Mouse (Mus musculus): Measurements from ENCODE around the gene Tppp2.
"Not testable (repeated sequence)": the region's sequence is repeated elsewhere in the genome, so short reads cannot be mapped to it uniquely, and the experiment has no call there.

Gene Tppp2

DNA sequence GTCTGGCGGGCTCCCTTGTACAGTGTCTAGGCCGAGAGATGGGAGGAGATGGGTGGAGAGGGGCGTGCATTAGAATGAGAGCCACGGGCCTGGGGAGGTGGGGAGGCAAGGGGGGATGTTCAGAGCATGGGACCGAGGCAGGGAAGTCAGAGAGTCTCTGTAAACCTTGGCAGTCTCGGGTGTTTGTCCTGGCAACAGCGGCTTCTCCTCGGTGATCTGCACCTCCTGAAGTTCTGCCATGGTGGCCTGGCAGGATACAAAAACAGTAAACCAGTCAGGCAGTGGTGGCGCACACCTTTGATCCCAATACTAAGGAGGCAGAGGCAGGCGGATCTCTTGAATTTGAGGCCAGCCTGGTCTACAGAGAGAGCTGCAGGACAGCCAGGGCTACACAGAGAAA lies 6.9 kb upstream of the Tppp2 start:
- no peak for DNase-seq (ENCODE audit: low read depth in 1 of 2, low spot score in 2 of 2)

- no peak for DNase-seq (ENCODE audit: low read depth in 1 of 2, low spot score in 2 of 2)
Observed at GRCm38 (mm10) chr14:51912391-51913061, 5.7 kb upstream of the Tppp2 start.

DNA sequence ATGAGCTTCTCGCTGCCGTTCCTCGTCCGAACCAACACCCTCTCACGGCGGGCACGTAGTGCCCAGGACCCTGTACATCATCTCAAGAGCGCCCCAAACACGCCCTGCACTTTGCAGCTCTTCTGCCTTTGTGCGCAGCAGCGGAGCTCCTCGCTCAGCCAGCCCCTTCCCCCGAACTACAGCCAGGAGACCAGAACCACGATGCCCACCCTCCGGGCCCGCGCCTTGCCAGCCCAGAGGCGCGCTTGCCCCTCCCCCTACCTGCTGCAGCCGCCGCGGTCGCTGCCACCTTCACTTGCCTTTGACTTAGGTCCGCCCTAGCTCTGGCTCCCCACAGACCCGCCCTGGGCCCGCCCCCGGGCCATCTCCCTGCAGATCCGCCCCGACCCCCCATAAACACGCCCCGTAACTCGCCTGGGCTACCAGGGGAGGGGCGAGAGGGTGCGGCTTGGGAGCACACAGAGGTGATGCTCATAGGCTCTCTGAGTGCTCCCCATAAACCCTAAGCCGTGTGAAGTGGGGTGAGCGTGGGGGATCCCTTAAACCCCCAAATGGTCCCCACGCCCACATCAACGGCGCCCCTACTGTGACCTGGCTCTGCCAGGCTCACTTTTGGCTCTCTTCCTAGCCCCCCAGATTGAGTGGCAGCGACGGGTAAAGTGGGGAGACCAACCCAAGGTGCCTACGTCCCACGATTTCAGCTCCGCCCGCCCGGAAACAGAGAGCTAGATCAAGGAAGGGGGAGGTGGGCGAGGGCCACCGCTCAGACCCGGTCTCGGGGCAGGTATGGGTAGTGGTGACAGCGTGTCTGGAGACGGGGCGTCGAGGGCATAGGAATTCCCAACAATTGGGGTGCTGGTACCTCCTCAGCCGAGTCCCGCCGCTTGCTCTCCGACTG lies 4.9 kb upstream of the Tppp2 start:
- DNase-seq (ENCODE audit: low read depth in 1 of 2, low spot score in 2 of 2): peak in 1 of 2 experiments; percentile 10

DNA sequence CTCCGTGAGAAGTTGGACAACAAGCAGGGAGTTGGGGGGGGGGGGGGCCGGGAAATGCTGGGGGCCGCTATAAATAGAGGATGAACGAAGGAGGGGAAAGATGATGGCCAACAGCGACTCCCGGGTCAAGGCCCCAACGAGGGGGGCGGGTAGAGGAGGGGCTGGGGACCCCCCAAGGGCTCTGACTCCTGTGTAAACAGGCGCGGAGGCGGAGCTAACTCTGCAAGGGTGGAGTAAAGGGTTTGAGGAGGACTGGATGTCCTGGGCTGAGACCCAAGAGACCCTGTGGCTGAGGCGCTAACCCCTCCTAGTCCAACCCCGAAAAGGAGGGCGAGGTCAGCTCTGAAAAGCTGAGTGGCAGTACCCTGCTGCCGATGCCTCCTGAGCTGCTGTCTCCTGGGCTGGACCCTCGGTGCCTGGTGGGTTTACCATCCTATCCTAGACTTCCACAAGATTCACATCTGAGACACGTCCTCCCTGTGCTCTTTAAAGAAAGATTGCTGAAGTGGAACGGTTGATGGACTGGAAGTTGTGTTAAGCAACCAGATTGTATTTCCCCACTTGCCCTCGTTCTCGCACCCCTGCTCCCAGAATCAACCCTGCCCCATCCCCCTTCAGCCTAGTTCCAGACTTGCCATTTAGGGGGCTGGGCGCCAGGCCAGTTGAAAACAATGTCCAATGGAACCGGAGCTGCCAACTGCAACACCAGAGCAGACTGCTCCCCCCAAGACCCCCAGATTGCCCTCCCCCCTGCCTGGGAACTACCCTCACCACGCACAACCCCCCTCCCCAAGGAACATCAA lies 4.1 kb upstream of the Tppp2 start, which contains the start of gene Ndrg2:
Gene Ndrg2, minus strand, starts transcription at position 199 of the 803 bp plus-strand sequence.
- DNase-seq (ENCODE audit: low read depth in 1 of 2, low spot score in 2 of 2): no peak

DNA sequence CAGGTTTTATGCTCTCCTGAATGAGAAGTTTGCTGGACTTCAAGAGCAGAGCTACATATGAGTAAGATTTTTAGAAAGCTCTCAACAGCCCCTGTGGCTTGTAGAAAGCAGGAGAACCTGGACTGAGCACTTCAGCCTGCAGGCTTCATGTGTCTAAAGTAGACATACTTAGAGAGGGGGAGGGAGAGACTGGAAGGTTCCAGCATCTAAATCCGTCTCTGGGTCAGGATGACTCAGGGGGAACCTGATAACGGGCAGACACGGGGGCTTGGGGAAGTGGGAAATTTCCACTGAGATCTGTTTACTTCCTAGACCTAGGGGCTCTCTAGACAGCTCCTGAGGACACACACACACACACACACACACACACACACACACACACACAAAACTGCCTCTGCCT lies 3.2 kb upstream of the Tppp2 start:
- DNase-seq (ENCODE audit: low read depth in 1 of 2, low spot score in 2 of 2): no peak

- no peak for DNase-seq (ENCODE audit: low read depth in 1 of 2, low spot score in 2 of 2)
Observed at GRCm38 (mm10) chr14:51916539-51916938, 1.7 kb upstream of the Tppp2 start.

GRCm38 (mm10) chr14:51918966-51919365 lies 741 bp downstream of the Tppp2 start:
- no peak for DNase-seq (ENCODE audit: low read depth in 1 of 2, low spot score in 2 of 2)

GRCm38 (mm10) chr14:51921759-51922570 lies 3.7 kb downstream of the Tppp2 start:
- DNase-seq (ENCODE audit: low read depth in 1 of 2, low spot score in 2 of 2): no peak

DNA sequence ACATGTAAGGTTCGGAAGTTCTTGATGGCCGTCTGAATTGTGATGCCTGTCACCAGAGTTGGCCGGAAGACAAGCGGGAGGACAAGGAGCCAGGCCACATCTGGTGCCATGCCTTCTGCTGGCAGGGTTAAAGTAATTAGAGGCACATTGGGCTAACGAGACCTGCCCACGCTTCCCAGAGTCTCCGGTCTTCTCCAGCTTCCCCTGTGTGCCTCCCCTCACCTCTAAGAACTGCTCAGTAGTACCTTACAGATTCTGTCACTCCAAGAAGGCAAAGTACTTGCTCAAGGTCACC lies 4.3 kb downstream of the Tppp2 start, which contains the start of gene Rnase13:
Gene Rnase13, minus strand, starts transcription at position 203 of the 295 bp plus-strand sequence.
- no peak for DNase-seq (ENCODE audit: low read depth in 1 of 2, low spot score in 2 of 2)

- no peak for DNase-seq (ENCODE audit: low read depth in 1 of 2, low spot score in 2 of 2)
Observed at GRCm38 (mm10) chr14:51922910-51923309, 4.7 kb downstream of the Tppp2 start.

DNA sequence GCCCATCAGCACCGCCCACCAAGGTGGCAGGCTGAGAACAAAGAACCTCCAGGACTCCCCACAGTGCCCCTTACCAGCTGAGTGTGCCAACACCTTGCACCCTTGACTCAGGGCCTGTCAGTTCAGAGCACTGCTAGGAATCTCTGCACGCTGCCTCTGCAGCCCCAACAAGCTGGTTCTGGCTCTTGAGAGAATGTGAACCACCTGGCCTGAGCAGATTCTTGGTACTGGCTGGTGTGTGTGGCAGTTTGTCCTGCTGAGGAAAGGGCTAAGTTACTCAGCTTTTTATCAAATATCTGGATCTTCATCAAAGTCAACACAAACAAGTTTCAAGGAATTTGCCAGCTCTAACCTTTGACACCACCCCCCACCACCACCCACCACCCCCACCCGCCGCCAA lies 5.3 kb downstream of the Tppp2 start:
- no peak for DNase-seq (ENCODE audit: low read depth in 1 of 2, low spot score in 2 of 2)

- not testable (repeated sequence) for DNase-seq (ENCODE audit: low read depth in 1 of 2, low spot score in 2 of 2)
Observed at GRCm38 (mm10) chr14:51926930-51927329, 8.7 kb downstream of the Tppp2 start.

GRCm38 (mm10) chr14:51929309-51929943 lies 11.2 kb downstream of the Tppp2 start:
- DNase-seq (ENCODE audit: low read depth in 1 of 2, low spot score in 2 of 2): no peak

DNA sequence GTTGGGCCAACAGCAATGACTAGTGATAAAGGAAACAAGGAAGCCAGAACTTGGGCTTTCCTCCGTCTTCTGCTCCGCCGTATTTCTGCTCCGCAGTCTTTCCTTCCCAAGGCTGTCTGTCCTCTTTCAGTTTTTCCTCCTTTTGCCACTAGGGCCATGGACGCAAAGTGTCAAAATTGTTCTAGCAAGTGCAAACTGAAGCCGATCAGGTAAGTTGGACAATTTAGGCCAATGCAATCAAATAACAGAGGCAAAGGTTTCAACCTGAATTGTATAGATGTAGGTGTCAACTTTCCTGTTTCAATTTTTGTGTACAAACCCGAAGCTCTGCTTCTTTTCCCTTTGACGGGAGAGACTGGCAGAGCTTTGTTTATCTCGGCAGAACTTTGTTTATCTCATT lies 11.7 kb downstream of the Tppp2 start:
- no peak for DNase-seq (ENCODE audit: low read depth in 1 of 2, low spot score in 2 of 2)

- no peak for DNase-seq (ENCODE audit: low read depth in 1 of 2, low spot score in 2 of 2)
Observed at GRCm38 (mm10) chr14:51930824-51931223, 12.6 kb downstream of the Tppp2 start.

DNA sequence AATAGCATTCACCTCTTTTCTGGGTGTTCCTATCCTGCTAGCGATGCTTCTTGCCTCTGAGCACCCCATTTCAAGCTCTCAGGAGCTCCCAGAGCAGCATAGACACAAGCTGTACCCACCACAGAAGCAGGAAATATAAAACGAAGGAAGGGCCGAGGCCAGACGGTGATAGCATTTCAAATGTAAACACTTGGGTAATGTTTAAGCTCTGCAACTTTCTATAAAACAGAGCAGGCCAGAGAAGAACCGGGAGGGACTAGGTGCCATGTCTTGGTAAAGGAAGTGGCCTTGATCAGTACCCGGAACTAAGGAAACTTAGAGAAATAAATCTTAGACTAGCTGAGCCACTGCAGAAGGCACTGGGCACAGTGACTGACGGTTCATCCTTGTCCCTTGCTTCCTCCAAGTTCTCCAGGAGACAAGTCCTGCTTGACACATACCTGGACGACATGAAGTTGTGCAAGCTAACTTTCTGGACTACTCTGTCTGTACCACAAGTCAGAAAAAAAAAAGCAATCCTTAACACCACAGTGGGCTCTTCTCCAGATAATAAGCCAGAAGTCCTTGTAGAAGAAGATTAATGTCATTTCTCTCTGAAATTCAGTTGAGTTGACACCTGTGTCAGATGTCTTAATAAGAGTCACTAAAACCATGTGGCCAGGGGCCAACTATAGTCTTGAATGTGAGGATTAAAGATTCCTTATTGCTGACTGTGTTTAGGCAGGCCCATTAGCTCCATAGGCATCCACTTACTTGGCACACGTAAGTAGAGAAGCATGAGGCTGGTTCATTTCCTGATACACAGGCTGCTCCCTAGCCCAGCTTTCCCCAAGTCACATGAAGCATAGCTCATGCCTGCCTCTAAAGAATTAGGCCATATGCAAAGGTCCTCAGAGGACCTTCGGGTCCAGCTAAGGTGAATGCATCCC lies 14.1 kb downstream of the Tppp2 start:
- no peak for DNase-seq (ENCODE audit: low read depth in 1 of 2, low spot score in 2 of 2)

- no peak for DNase-seq (ENCODE audit: low read depth in 1 of 2, low spot score in 2 of 2)
Observed at GRCm38 (mm10) chr14:51939005-51939404, 20.8 kb downstream of the Tppp2 start.

- DNase-seq (ENCODE audit: low read depth in 1 of 2, low spot score in 2 of 2): peak; percentile 5 to 36
Observed at GRCm38 (mm10) chr14:51940944-51941560, 22.8 kb downstream of the Tppp2 start.

GRCm38 (mm10) chr14:51941577-51941976 lies 23.4 kb downstream of the Tppp2 start:
- no peak for DNase-seq (ENCODE audit: low read depth in 1 of 2, low spot score in 2 of 2)
